In genomic region chr3:90359230-90359629, GRCm38 (mm10) we compare ENCODE assay signal across 13 mouse cellular contexts.
"Had no signal": no experiment of that assay in that cellular context is flagged by ENCODE, and none has a peak within 500 bp of the region (broad histone marks: within the 10 kb centered on the region; RNA-seq: fewer than 3 reads in every experiment).

No protein-coding gene starts in this region.

- ATAC-seq: liver, embryonic 12.5 days; midbrain, embryonic 15.5 days had no signal

- DNase-seq: kidney, adult 9 months; kidney, postnatal 14 days; kidney, postnatal 4 days; liver; lung, adult 18-20 months; lung, postnatal 10 days; lung, postnatal 4 days; right cerebral cortex, adult 18-20 months; right cerebral cortex, postnatal 14 days; right cerebral cortex, postnatal 4 days; thymus, postnatal 25 days had no signal
